Mouse (Mus musculus) sigmoid colon, adult 10 weeks (tissue): ENCODE measurements around the gene Ms4a4a. TPM values are rescaled to one million over a fixed set of nuclear protein-coding genes. Genes with fewer than 3 reads are reported as not detected.

Experiments
- polyA plus RNA-seq: library from polyadenylated mRNA; stranded (reverse); fragments of 350-450 nt; fragmentation: Illumina TruSeq; extraction: RNeasy Lipid Tissue Mini Kit (QIAGEN cat#74804); gene quantifications from one replicate; pipeline ENCODE4 v1.2.3, GENCODE M21; 2014; ENCODE audit warnings: low read depth, low replicate concordance

Gene Ms4a4a
- 13.7 TPM for polyA plus RNA-seq

GRCm38 (mm10) chr19:11375273-11375672 is at the start of gene Ms4a4a:
TSS of gene Ms4a4a (plus strand) at chr19:11375523.

GRCm38 (mm10) chr19:11335932-11336331 is 39.4 kb upstream of the Ms4a4a start, which contains the start of gene Ms4a7:
TSS of gene Ms4a7 (minus strand) at chr19:11336146.

GRCm38 (mm10) chr19:11404527-11404926 is 29.2 kb downstream of the Ms4a4a start, which contains the start of gene Ms4a4c:
TSS of gene Ms4a4c (plus strand) at chr19:11404770.

Other genes with a start within 250 kb of the Ms4a4a start
- not detected for gene 1700017D01Rik, start 244.6 kb upstream of the Ms4a4a start, polyA plus RNA-seq
- gene 1700025F22Rik, start 210.2 kb upstream of the Ms4a4a start, polyA plus RNA-seq = not detected
- not detected for gene Ms4a13, start 178.8 kb upstream of the Ms4a4a start, polyA plus RNA-seq
- gene Ms4a12, start 143.1 kb upstream of the Ms4a4a start, polyA plus RNA-seq = 57.5 TPM
- gene Ms4a1, start 109.3 kb upstream of the Ms4a4a start, polyA plus RNA-seq = 47.6 TPM
- gene Ms4a5, start 91.7 kb upstream of the Ms4a4a start, polyA plus RNA-seq = 0.63 TPM
- 6.3 TPM for gene Ms4a14, start 61.1 kb upstream of the Ms4a4a start, polyA plus RNA-seq
- 24.3 TPM for gene Ms4a7, start 39.4 kb upstream of the Ms4a4a start, polyA plus RNA-seq
- gene Ms4a4c, start 29.2 kb downstream of the Ms4a4a start, polyA plus RNA-seq = 11.6 TPM
- gene Ms4a4b, start 68.0 kb downstream of the Ms4a4a start, polyA plus RNA-seq = 19.9 TPM
- gene Ms4a6c, start 93.8 kb downstream of the Ms4a4a start, polyA plus RNA-seq = 28.8 TPM
- gene Gm8369, start 110.4 kb downstream of the Ms4a4a start, polyA plus RNA-seq = 12.7 TPM
- 23.9 TPM for gene Ms4a6b, start 141.0 kb downstream of the Ms4a4a start, polyA plus RNA-seq
- 47.9 TPM for gene Ms4a4d, start 161.3 kb downstream of the Ms4a4a start, polyA plus RNA-seq
- 10.4 TPM for gene Ms4a6d, start 229.3 kb downstream of the Ms4a4a start, polyA plus RNA-seq
- gene Ms4a2, start 248.2 kb downstream of the Ms4a4a start, polyA plus RNA-seq = 0.41 TPM